ENCODE assay signal across 14 mouse cellular contexts in the genomic region with DNA sequence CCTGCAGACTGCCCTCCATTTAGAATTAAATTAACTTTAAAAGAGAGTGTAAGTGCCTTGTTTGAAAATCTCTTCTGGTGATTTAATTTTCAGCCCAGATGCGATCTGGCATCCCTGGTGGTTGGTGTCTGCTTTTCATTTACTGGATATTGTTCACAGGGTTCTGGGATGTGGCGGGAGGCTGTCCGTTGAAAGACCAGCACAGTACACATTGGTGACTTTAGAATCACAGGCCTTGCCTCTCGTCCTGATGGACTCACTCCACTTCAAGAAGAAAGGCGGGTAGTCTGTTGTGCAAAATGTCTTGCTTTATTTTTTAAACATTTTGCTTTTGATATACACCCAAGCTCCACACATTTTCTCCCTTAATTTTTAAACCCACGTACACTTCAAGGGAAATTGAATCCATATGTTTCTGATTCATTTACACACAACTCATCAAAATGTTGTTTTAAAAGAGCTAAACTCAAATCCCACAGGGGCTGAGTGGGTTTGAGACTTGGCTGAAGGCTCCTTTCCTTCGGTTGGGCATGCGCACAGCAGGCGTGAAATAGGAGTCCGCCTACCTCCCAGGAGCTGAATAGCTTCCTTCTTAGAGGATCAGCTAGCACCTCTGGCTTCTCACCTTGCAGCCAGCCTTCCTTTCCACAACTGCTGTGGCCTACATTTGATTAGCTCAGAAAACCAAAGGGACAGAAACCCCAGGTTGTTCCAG.
DNase-seq lines count a peak whose midpoint lies in the region; ATAC-seq and TF ChIP-seq lines count a peak whose summit lies in the region.
"Had no signal": no experiment of that assay in that cellular context is flagged by ENCODE, and none has a peak within 500 bp of the region (broad histone marks: within the 10 kb centered on the region; RNA-seq: fewer than 3 reads in every experiment).

No protein-coding gene starts in this region.

- no peak overlapping the region for H3K4me2 ChIP-seq in lung, embryonic 14.5 days
- H3K4me2 ChIP-seq in liver, embryonic 11.5 days, result no peak overlapping the region
- H3K4me2 ChIP-seq: heart, embryonic 13.5 days had no signal

- H3K27ac ChIP-seq in lung, embryonic 14.5 days (ENCODE audit: low read depth), result peak overlapping the region; percentile 20; the same call in 1 of the 2 replicates
- peak overlapping the region; percentile 63 for H3K27ac ChIP-seq in embryonic facial prominence, embryonic 10.5 days (replicated peaks)
- H3K27ac ChIP-seq in liver, embryonic 11.5 days (ENCODE audit: low read depth, low read length), result no peak overlapping the region
- H3K27ac ChIP-seq: heart, embryonic 13.5 days; macrophage had no signal

- 68% methylated on average over 10 of the region's 10 CpGs for WGBS in lung, embryonic 14.5 days
- 35% methylated on average over 10 of the region's 10 CpGs for WGBS in embryonic facial prominence, embryonic 10.5 days
- 73% methylated on average over 10 of the region's 10 CpGs for WGBS in liver, embryonic 11.5 days

- ATAC-seq in lung, embryonic 14.5 days (ENCODE audit: insufficient read depth), result no peak
- no peak for ATAC-seq in liver, embryonic 11.5 days (replicated peaks; ENCODE audit: low FRiP score)
- ATAC-seq: forebrain, embryonic 16.5 days had no signal

- H3K27me3 ChIP-seq in lung, embryonic 14.5 days (ENCODE audit: insufficient read depth, low read length), result no peaks in the 10 kb centered on the region
- no peaks in the 10 kb centered on the region for H3K27me3 ChIP-seq in embryonic facial prominence, embryonic 10.5 days (replicated peaks; ENCODE audit: low read depth, poor library complexity, severe bottlenecking)
- no peaks in the 10 kb centered on the region for H3K27me3 ChIP-seq in liver, embryonic 11.5 days (replicated peaks; ENCODE audit: control insufficient read depth, insufficient read depth, low read length)
- H3K27me3 ChIP-seq: heart, embryonic 13.5 days had no signal

- no peaks in the 10 kb centered on the region for H3K36me3 ChIP-seq in lung, embryonic 14.5 days (ENCODE audit: insufficient read depth)
- no peaks in the 10 kb centered on the region for H3K36me3 ChIP-seq in embryonic facial prominence, embryonic 10.5 days (replicated peaks)
- no peaks in the 10 kb centered on the region for H3K36me3 ChIP-seq in liver, embryonic 11.5 days (ENCODE audit: control insufficient read depth, insufficient read depth, low read length)
- H3K36me3 ChIP-seq: G1E; heart, embryonic 13.5 days had no signal

- no peaks in the 10 kb centered on the region for H3K4me1 ChIP-seq in lung, embryonic 14.5 days (ENCODE audit: insufficient read depth)
- H3K4me1 ChIP-seq in embryonic facial prominence, embryonic 10.5 days, result peaks cover 34% of the 10 kb centered on the region
- no peaks in the 10 kb centered on the region for H3K4me1 ChIP-seq in liver, embryonic 11.5 days (replicated peaks; ENCODE audit: control insufficient read depth, insufficient read depth, low read length)
- H3K4me1 ChIP-seq: heart, embryonic 13.5 days had no signal

- TF ChIP-seq CTCF in lung, embryonic 14.5 days (IDR thresholded peaks at IDR 0.05; ENCODE audit: low read depth), result no peak

- H3K9ac ChIP-seq in lung, embryonic 14.5 days, result no peak overlapping the region
- H3K9ac ChIP-seq in liver, embryonic 11.5 days (ENCODE audit: low read depth, low read length), result no peak overlapping the region
- H3K9ac ChIP-seq: heart, embryonic 13.5 days had no signal

- no peaks in the 10 kb centered on the region for H3K9me3 ChIP-seq in lung, embryonic 14.5 days (ENCODE audit: low read depth, low read length)
- H3K9me3 ChIP-seq in embryonic facial prominence, embryonic 10.5 days, result no peaks in the 10 kb centered on the region
- H3K9me3 ChIP-seq in liver, embryonic 11.5 days (ENCODE audit: control insufficient read depth, low read length), result no peaks in the 10 kb centered on the region
- H3K9me3 ChIP-seq: G1E; heart, embryonic 13.5 days had no signal

- DNase-seq in lung, embryonic 14.5 days, result no peak
- DNase-seq in lung, adult 18-20 months, result no peak
- DNase-seq in embryonic facial prominence, embryonic 10.5 days (ENCODE audit: low spot score), result peak; percentile 63
- peak; percentile 58 for DNase-seq in hindlimb bud, embryonic 11.5 days (ENCODE audit: extremely low spot score, low read depth, low spot score)
- DNase-seq in right cerebral cortex, postnatal 25 days, result peak; percentile 54
- no peak for DNase-seq in liver, embryonic 11.5 days (ENCODE audit: low spot score)
- DNase-seq in kidney, postnatal 36 days, result no peak
- DNase-seq: cerebellum, adult 9-11 months; kidney, adult 18-20 months; thymus, postnatal 14 days had no signal

- H3K4me3 ChIP-seq in lung, embryonic 14.5 days (ENCODE audit: low read depth, low read length), result no peak overlapping the region
- no peak overlapping the region for H3K4me3 ChIP-seq in embryonic facial prominence, embryonic 10.5 days
- H3K4me3 ChIP-seq in liver, embryonic 11.5 days (ENCODE audit: low read depth, low read length), result no peak overlapping the region
- H3K4me3 ChIP-seq: heart, embryonic 13.5 days had no signal

Comparison
In these comparisons a context has a peak if more than half of its experiments do, and no peak if none do; other contexts are left out.
1. DNase-seq: peak in embryonic facial prominence, embryonic 10.5 days (single experiment), hindlimb bud, embryonic 11.5 days (single experiment) and right cerebral cortex, postnatal 25 days (single experiment); none in lung, embryonic 14.5 days (single experiment), lung, adult 18-20 months (0 of 2), liver, embryonic 11.5 days (single experiment) and kidney, postnatal 36 days (0 of 2).